Mouse (Mus musculus) brain, embryonic 18.5 days (tissue): ENCODE measurements at regions not wholly inside any gene's neighbourhood (a gene's known extent, or its start where the extent isn't known, plus 50 kb on each side); places are given as distances from the start of the nearest gene placed in this dataset.

Experiments used
- DNase-seq: peaks from one replicate; pipeline ENCODE4 v3.0.0-alpha.2; 2012; ENCODE audit warnings: low read depth, low spot score

- DNase-seq = no peak
Measured at GRCm38 (mm10) chr8:100796628-100797027, 1380.4 kb upstream of the Cdh8 start.

GRCm38 (mm10) chr8:100793951-100794350 lies 1377.7 kb upstream of the Cdh8 start:
- no peak for DNase-seq

- DNase-seq = no peak
Measured at GRCm38 (mm10) chr8:100790592-100791141, 1374.4 kb upstream of the Cdh8 start.

GRCm38 (mm10) chr8:100788132-100788531 lies 1371.9 kb upstream of the Cdh8 start:
- DNase-seq = no peak

- DNase-seq = peak; percentile 30
Measured at GRCm38 (mm10) chr8:100772742-100773370, 1356.6 kb upstream of the Cdh8 start.

- no peak for DNase-seq
Measured at GRCm38 (mm10) chr8:100769617-100770016, 1353.3 kb upstream of the Cdh8 start.

GRCm38 (mm10) chr8:100733927-100734326 lies 1317.7 kb upstream of the Cdh8 start:
- no peak for DNase-seq

- DNase-seq = no peak
Measured at GRCm38 (mm10) chr8:100702365-100702764, 1286.1 kb upstream of the Cdh8 start.

GRCm38 (mm10) chr8:100695043-100695442 lies 1278.8 kb upstream of the Cdh8 start:
- DNase-seq = no peak

- no peak for DNase-seq
Measured at GRCm38 (mm10) chr8:100678580-100678979, 1262.3 kb upstream of the Cdh8 start.
